Mouse (Mus musculus): Measurements from ENCODE around the gene Lhfp.

DNA sequence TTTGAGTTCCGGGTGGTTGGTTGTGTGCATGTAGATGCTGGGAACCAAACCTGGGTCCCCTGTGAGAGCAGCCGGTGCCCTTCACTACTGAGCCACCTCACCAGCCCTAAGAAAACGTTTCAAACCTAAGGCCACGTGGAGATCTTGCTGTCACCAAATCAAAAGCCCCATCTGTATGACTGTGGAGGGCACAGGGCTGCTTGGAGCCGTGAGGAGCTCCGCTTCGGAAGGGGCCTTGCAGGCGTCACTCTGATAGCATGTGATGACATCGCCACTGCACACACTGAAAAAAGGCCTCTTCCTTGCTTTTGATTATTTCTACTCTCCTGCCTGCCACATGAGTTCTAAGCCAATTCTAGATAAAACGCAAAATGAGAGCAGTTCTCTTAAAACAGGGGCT, 159.5 kb downstream of the Lhfp start:
- TF ChIP-seq EP300 (IDR thresholded peaks at IDR 0.05; ENCODE audit: low read depth): no peak
- no peak for TF ChIP-seq CTCF (IDR thresholded peaks at IDR 0.05; ENCODE audit: low read depth)
